Mouse (Mus musculus) testis, adult 2 months (tissue): ENCODE data around the gene Esrp2.

Experiments used
- CTCF ChIP-seq: fragments of 200-500 bp; IDR thresholded peaks from 2 replicates; pipeline ENCODE4 v1.5.1; 2012; ENCODE audit warnings: low read depth, mild to moderate bottlenecking, inconsistent platforms, low read length, moderate library complexity; ENCODE audit not compliant: control insufficient read depth, insufficient read depth, insufficient replicate concordance
- POLR2A ChIP-seq: fragments of 200-500 bp; IDR thresholded peaks from 2 replicates; pipeline ENCODE4 v1.6.1; 2012; ENCODE audit warnings: low read depth, mild to moderate bottlenecking, inconsistent platforms, low read length, moderate library complexity; ENCODE audit not compliant: control insufficient read depth

- TF ChIP-seq POLR2A (no peak), CTCF (no peak)
These were observed 32.9 kb downstream of the Esrp2 start for GRCm38 (mm10) chr8:106103888-106104287.
